Mouse (Mus musculus) CD4-positive helper T cell, adult 2 months (primary cell): Measurements from ENCODE around the gene Ttc9b.
A peak's percentile ranks its signal among the peaks of the same experiment; 100 is the strongest.
"Not testable (repeated sequence)": the region's sequence is repeated elsewhere in the genome, so short reads cannot be mapped to it uniquely, and the experiment has no call there.

ENCODE experiments used
- DNase-seq: peaks from one replicate; pipeline ENCODE4 v3.0.0-alpha.2; 2012; ENCODE audit warnings: low read depth, missing footprints, low spot score

Ttc9b gene

DNA sequence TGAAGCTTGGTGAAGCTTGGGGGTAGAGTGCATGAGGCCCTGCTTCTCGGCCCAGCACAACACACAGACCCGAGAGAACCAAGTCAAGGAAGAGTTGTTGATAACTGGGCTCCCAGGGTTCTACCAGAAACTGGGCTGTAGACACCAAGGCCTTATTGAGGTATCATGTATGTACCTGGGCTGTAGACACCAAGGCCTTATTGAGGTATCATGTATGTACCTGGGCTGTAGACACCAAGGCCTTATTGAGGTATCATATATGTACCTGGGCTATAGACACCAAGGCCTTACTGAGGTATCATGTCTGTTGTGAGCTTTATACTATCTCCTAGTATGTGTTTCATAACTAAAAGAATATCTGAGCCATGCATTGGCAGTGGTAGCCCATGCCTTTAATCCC, 18.6 kb upstream of the Ttc9b start:
- DNase-seq: not testable (repeated sequence)

DNA sequence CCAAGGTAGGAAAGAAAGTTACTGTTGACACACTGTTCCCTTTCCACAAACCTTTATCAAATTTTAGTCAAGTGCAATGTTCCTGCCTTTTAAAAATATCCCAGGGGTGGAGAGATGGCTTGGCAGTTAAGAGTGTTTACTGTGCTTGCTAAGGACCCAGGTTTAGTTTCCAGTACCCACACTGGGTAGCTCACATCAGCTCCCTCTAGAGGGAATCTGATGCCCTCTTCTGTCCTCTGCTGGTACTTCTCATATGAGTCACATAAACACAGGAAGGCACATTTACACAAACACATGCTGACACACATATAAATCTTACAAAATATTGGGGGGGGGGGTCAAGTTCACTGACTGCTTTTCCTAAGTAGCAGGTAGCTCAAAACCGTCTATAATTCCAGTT, 9.2 kb upstream of the Ttc9b start:
- no peak for DNase-seq

DNA sequence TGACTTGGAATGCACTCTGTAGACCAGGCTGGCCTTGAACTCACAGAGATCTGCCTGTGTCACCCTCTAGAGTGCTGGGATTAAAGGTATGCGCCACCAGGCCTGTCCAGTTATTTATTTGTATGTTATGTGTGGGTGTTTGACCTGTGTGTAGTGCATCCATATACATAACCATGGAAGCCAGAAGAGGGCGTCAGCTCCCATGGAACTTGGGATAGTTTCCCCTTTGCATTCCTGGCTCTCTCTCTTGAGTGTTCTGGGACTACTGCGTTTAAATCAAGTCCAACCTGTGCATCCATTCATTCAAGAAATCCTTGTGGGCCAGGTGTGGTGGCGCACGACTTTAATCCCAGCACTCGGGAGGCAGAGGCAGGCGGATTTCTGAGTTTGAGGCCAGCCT, 7.2 kb upstream of the Ttc9b start:
- DNase-seq: no peak

DNA sequence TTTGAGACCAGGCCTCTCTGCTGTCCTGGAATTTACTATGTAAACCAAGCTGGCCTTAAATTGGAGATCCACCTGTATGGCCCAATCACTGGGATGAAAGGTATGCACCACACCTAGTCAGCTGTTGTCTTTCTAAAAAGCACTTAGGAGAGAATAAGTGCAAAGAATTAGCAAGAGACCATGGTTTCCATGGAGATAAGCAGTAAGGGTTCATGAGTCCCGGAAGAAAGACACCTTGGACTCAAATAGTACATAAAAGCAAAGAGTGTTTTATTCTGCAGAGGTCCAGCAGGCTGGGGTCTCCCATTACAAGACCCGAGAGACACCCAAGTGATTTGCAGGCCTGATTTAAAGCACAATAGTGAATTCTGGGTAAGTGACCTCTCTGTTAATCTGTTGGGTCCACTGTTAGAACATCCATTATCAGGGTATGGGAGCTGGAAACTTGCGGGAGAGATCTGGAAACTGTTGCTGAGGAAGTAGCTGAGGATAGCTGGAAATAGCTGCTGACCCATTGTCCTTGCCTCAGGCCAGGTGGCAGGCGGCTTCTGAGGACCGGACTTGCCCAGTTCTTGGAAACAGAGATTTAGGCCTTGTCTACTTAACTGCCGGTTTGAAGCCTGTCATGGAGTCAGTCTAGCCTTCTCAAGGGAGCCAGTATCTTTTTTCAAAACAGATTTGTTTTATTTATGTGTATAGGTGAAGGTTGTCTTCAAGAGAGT, 6.3 kb upstream of the Ttc9b start:
- no peak for DNase-seq

DNA sequence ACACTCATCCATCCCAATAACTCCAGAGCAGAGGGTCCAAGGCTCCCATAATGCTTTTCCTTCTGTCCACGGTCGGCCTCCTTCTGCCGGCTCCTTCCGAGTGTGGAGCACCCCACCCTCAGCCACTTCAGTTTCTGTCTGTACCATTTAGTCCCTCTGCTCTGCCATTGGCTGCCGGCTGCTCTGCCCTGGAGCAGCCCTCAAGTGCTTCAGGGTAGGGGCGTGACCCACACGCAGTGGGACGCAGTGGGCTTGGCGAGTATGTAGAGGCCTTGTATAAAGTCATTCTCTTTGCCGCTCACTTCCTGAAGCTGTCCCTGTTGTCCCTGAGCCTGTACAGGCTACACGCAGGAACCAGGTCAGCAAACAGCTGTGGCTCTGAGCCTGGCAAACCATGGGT, 4.0 kb upstream of the Ttc9b start:
- no peak for DNase-seq

DNA sequence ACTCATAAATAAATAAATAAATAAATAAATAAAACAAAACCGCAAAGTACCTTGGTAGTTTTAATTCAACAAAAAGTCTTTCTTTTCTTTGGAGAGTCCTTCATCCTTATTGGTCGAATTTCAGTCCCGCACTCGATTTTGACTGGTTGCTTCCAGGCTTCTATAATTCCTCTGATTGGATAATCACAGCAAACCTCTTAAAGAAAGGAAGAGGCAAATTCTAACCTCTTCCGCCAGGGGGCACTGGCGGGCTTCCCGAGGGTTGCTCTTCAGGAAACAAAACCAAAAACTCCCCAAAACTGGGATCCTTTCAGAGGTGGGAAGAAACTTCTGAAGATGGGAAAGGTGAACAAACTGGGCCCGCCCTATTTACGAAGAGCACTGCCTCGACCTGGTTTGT, 2.8 kb upstream of the Ttc9b start:
- peak; percentile 78 for DNase-seq

DNA sequence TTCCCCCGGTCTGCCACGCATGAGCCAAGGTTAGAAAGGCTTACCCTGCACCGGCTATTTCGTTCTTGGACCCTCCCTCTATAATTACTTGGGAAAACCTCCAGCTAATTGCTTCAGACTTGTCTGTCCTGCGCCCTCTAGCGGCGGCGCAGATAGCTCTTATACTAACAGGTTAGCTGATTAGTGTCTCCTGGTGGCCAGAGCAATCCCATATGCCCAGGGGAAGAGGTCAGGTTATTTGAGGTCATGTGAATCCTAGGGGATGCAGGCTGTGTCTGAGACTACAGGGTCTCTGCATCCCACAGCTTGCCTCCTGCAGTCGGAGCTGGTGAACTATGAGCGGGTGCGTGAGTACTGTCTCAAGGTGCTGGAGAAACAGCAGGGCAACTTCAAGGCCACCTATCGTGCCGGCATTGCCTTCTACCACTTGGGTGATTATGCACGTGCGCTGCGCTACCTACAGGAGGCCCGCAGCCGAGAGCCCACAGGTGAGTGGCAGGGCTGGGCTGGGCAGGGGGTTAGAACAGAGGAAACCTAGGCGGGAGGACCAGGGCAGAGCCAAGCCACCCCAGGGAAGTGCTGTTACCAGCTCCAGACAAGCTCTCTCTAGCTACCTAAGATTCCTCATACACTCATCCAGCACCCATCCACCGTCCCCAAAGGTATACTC, 1.0 kb downstream of the Ttc9b start:
- peak; percentile 53 for DNase-seq

DNA sequence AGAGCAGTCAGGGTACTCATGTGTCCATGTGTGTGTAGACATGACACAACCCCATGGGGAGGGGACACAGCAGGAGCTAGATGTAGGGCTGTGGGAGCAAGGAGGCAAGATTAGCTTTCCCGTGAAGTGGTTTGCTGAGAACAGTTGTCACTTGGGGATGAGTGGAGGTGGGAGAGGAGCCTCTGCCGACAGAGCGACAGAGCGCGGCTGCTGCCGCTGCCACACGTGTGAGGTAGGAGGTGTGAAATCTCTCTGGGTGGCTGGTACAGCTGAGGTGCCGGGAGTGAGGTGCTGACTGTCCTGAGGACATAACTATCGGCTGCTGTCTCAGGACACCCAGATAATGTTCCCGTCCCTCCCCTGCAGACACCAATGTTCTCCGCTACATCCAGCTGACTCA, 1.8 kb downstream of the Ttc9b start:
- no peak for DNase-seq

DNA sequence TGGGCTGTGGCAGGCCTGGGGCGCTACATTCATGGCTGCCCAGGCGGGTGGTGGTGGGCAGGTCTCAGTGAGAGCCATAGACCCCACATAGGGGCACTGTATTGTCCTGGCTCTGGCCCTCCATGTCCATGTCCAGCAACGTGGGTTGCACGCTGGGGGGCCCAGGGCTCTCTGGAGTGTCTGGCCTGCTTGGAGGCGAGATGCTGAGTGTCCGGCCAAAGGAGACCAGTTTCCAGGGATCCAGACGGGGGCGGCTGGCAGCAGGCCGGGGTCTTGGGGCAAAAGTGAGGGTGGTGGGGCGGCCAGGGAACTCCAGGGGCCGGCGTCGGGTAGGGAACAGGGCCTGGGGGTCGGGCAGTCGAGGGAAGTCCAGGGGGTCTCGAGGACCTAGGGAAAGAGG, 2.9 kb downstream of the Ttc9b start:
- no peak for DNase-seq

DNA sequence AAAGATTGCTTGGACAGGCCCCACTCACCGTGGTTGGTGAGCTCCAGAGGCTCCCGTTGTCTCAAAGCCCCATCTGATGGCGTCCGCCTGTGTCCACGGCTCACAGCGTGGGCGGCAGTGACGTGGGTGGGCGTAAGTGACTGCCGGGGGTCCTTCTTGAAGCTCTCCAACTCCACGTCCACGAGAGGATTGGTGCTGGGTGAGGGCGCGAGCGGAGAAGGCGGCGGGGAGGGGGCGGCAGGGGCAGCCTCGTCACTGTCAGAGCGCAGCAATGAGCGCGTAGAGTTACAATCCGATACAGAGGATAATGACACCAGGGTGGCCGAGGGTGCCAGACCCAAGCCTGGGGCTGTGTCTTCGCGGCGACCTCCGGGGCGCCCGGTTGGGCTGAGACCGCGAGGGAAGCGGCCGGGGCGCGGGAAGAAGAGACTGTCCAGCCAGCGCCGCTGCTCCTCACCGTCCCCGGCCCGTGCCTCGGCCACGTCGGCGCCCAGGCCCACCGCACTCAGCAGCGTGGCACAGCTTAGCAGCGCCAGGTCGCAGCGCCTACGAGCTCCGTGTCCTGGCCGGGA, 4.2 kb downstream of the Ttc9b start:
- no peak for DNase-seq

DNA sequence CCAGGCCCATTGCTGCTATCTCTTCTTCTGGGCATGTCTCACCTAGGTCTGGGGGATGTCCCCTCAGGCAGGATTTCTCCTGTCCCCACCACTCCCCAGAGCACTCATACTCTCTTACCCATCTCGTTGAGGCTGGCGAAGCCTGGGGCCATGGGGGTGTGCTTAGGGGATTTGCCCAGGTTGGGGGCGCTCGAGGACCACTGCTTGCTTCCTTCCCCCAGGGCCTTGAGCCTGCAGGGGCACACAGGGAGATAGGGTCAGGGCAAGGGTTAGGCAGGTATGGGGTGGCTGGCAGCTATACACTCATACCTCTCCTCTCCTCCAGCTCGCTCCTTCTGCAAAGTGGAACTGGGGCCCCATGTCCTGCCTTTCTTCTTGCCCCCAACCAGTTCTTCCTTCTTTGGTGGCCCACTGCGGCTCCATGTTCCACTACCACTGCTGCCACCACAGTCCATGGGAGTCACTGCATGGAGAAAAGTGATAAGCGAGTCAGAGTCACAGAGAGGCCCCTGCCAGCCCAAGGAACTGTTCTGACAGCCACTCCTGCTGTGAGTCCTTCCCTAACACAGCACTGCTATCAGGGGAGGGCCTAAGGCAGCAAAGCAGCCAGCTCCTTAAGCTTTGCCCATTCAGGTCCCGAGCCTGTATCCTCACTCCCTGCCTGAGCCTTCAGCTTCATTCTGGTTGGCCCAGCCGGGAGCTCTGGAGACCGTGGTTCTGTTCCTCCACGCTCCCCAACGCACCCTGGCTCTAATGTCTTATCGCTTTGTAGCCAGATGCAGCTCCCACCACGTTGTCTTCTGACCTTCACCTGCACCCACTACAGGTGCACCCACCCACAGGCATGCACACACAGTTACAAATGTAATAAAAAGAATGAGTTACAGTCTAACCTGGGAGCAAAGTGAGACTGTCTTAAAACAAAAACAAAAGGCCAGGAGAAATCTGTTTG, 5.3 kb downstream of the Ttc9b start:
- no peak for DNase-seq

DNA sequence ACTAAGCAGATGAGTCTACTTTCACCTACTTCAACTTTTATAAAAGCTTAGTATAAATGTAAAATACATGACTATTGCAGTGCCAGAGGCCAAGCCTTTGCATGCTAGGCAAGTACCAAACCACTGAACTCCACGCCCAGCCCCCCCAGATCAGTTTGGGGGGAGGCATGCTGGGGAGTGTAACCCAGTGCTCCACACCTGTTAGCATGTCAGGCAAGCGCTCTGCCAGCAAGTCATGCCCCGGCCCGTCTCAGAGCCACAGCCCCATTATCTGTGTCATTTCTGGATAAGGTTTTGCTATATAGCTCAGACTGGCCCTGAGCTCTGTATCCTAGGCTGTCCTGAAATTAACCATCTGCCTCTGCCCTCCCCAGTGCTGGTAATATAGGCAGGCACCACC, 8.3 kb downstream of the Ttc9b start:
- DNase-seq: no peak

DNA sequence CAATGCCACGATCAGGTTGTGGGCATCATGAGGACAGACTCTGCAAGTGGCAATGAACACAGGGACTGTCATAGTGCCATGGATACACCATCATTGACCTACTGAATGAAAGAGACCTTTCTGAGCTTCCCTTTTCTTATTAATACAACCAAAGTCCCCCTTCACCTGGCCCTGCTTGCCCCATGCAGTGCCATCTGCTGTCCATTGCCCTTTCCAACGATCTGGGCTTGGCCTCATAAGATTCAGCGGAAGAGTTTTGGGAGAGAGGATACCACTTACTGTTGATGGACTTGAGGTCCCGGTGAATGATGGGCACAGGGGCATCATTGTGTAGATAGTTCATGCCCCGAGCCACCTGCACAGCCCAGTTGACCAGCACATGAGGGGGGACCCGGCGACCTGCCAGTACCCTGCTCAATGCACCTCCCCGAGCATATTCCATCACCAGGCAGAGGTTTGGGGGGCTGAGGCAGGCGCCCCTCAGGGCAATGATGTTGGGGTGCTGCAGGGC, 19.4 kb downstream of the Ttc9b start:
- no peak for DNase-seq

DNA sequence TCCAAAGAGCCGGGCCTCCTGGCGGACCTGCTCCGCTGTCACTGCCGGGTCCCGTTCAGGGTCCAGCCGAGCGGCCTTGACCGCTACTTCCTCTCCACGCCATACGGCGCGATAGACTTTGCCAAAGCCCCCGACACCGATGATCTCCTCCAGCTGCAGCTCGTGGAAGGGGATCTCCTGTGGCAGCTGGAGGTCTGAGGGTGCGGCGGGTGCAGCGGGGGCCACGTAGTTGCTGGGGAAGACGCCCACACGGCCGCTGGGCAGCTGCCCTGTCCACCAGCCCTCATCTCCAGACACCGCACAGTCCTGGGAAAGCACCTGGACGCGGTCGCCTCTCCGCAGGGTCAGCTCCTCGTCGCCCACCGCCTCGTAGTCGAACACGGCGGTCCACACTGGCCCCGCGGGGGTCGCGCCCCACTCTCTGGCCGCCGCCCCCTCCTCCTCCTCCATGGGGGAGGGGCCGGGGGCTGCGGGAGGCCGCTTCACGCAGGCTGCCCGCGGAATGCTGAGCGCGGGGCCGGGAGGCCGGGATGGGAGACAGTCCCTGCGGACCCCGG, 19.9 kb downstream of the Ttc9b start:
- peak; percentile 32 for DNase-seq

DNA sequence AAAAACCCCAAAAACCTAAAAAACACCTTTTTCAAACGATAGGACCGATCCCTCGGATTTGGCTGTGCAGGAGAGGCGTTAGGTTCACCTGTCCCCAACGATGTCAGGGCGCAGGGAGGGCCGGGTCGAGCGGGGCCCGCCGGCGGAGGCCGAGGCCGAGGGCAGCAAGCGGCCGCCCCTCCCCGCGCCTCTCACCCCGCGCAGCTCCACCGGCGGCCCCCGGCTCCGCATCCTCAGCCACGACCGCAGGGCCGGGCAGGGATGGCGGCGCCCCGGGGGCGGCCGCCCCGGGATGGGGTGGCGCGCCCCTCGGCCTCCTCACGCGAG, 20.4 kb downstream of the Ttc9b start:
- no peak for DNase-seq

DNA sequence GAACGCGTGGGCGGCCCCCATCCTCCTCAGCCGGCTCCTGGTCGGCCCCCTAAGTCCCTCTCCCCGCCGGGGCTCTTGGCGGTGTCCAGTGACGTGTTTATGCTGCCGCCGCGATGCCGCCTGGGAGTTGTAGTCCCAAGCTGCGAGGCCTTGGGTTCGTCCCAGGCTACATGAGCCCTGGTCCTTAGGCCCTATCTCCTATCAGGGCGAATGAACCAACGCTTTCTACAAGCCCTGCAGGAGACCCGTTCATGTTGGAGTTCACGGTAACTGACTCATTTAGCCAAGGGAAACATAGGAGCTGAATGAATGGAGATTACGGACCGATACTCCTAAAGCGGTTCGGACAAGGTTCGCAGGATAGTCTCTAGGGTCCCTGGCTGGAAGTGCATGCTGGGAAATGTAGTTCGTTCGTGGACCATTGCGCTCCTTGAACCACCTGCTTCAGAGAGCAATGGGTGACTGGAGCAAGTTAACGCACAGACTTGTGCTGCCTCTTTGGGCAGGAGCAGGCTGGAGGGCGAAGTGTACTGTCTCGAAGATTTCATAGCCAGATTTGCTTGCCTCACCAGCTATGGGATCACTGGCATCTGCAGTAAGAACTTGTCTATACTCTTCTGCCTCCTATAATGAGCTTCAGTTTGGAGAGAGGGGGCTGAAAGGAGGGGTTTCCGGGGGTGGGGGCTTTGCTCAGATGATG, 21.0 kb downstream of the Ttc9b start, which contains the start of gene Map3k10:
TSS of gene Map3k10 (minus strand) at position 77 of the 700 bp plus-strand sequence.
- peak; percentile 94 for DNase-seq

DNA sequence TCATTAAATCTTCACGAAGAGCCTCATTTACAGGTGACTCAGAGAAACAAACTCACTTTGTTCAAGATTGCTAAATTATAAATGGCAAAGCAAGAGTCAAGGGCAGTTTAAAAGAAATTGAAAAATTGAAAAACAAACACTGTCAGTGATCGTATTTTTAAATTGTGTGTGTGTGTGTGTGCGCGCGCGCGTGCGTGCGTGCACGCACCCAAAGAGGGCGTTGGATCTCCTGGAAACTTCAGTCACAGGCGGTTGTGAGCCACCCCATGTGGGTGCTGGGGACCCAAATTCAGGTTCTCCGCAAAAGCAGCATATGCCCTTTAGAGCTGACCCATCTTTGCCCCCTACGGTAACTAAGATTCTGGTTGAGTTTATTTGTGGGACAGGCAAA, 21.5 kb downstream of the Ttc9b start:
- no peak for DNase-seq

DNA sequence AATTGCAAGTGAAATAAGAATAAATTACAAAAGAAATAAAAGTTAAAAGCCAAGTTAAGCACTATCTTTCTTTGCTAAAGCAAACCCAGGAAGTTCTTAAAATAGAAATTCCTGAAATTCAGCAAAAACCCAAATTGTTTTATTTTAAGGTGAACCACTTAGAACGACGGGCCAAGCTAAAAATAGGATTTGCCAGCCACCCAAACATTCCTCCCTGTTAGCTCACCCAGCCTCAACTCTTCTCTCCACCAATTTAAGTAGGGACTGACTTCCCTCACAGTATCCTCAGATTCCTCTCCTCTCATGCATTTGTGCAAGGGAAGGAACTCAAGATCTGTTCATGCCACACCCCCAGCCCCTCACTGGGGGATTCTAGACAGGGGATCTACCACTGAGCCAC, 29.5 kb downstream of the Ttc9b start:
- no peak for DNase-seq

DNA sequence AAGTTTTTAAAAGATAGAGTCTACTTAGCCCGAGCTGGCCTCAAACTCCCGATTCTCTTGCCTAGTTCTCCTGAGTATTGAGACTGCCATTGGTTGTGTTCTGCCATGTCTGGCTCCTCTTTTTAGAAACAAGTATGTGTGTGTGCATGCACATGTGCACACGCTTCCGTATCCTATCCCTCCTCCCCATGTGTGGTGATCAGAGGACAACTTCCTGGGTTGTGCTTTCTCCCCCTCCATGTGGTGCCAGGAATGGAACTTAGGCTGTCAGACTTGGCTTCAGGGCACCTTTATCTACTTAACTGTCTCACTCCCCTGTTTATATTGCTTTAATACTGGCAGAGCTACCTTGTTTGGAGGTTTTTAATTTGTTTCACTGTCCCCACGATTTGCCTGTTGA, 31.5 kb downstream of the Ttc9b start:
- no peak for DNase-seq

DNA sequence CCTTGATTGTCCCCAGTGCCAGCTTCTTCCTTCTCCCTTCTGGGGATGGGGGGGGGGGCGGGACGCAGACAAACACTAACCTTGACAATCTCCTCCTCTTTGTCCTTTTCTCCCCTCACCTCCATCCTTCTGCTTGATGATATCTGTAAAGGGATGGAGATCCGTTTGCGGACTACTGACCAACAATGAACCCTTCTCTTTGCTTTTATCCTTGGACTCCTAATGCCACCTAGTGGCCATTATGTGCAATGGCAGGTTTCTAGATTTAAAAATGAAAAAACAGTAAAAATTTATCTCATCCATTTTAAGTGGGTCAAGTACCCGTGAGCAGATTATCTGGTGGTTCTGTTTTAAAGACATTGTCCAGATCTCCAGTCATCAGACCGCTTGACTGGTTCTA, 32.0 kb downstream of the Ttc9b start:
- peak; percentile 47 for DNase-seq

DNA sequence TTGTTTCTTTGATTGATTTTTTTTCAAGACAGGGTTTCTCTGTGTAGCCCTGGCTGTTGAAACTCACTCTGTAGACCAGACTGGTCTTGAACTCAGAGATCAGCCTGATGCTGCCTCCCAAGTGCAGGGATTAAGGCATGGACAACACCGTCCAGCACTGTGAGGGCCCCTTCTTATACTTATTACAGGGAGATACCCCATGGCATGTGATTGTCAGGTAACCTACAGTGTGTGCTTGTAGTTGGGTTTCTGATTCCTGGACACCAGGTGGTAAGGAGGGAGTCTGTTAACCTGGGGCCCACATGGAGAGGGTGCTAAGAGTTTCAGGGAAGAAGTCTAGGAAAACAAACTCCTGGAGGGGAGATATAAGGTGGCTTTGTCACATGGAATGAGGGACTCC, 33.3 kb downstream of the Ttc9b start:
- no peak for DNase-seq
